Mouse (Mus musculus): ENCODE measurements around the gene Trak2. TPM values are rescaled to one million over a fixed set of nuclear protein-coding genes. Genes with fewer than 3 reads are reported as not detected.

Trak2 gene
- polyA plus RNA-seq, 1 experiment from 2014 or later, result 11.0 TPM

GRCm38 (mm10) chr1:58953686-58954434, 19.4 kb downstream of the Trak2 start:
- H3K27ac ChIP-seq (replicated peaks), result no peak overlapping the region
- H3K9ac ChIP-seq, result no peak overlapping the region
- no peaks in the 10 kb centered on the region for H3K9me3 ChIP-seq (replicated peaks)
- peaks cover 46% of the 10 kb centered on the region for H3K4me1 ChIP-seq
- H3K36me3 ChIP-seq, result no peaks in the 10 kb centered on the region
- no peak overlapping the region for H3K4me2 ChIP-seq (replicated peaks)
- no peak overlapping the region for H3K4me3 ChIP-seq (replicated peaks)
- H3K27me3 ChIP-seq, result no peaks in the 10 kb centered on the region
- no peak for ATAC-seq (ENCODE audit: insufficient number of reproducible peaks, low FRiP score, low TSS enrichment, low read depth)
- 84% methylated on average over 9 of the region's 9 CpGs for WGBS

GRCm38 (mm10) chr1:58952997-58953396, 20.2 kb downstream of the Trak2 start:
- Histone ChIP-seq H3K4me1 (peaks cover 44% of the 10 kb centered on the region), H3K9ac (no peak overlapping the region), H3K36me3 (no peaks in the 10 kb centered on the region), H3K4me2 (replicated peaks) (no peak overlapping the region), H3K9me3 (replicated peaks) (no peaks in the 10 kb centered on the region), H3K4me3 (replicated peaks) (no peak overlapping the region), H3K27ac (replicated peaks) (peak overlapping the region; percentile 63; the same call in 1 of the 2 replicates), H3K27me3 (no peaks in the 10 kb centered on the region)
- 0 out of 2 replicates have a peak, but pooled peaks have one; percentile 19 for ATAC-seq (ENCODE audit: insufficient number of reproducible peaks, low FRiP score, low TSS enrichment, low read depth)
- 21% methylated on average over 4 of the region's 4 CpGs for WGBS

- 0 out of 2 replicates have a peak, but pooled peaks have one; percentile 24 for ATAC-seq (ENCODE audit: insufficient number of reproducible peaks, low FRiP score, low TSS enrichment, low read depth)
- Histone ChIP-seq H3K27me3 (no peaks in the 10 kb centered on the region), H3K27ac (replicated peaks) (peak overlapping the region; percentile 63; the same call in 1 of the 2 replicates), H3K9ac (no peak overlapping the region), H3K4me1 (peaks cover 42% of the 10 kb centered on the region), H3K4me3 (replicated peaks) (no peak overlapping the region), H3K4me2 (replicated peaks) (no peak overlapping the region), H3K9me3 (replicated peaks) (no peaks in the 10 kb centered on the region), H3K36me3 (no peaks in the 10 kb centered on the region)
- WGBS, result 30% methylated on average over 5 of the region's 5 CpGs
Observed at GRCm38 (mm10) chr1:58952526-58952925, 20.7 kb downstream of the Trak2 start.

- H3K4me1 ChIP-seq, result peaks cover 38% of the 10 kb centered on the region
- ATAC-seq (ENCODE audit: insufficient number of reproducible peaks, low FRiP score, low TSS enrichment, low read depth), result no peak
- no peak overlapping the region for H3K4me3 ChIP-seq (replicated peaks)
- no peak overlapping the region for H3K9ac ChIP-seq
- no peak overlapping the region for H3K27ac ChIP-seq (replicated peaks)
- no peak overlapping the region for H3K4me2 ChIP-seq (replicated peaks)
- no peaks in the 10 kb centered on the region for H3K27me3 ChIP-seq
- H3K36me3 ChIP-seq, result no peaks in the 10 kb centered on the region
- no peaks in the 10 kb centered on the region for H3K9me3 ChIP-seq (replicated peaks)
- 54% methylated on average over 4 of the region's 4 CpGs for WGBS
Observed at GRCm38 (mm10) chr1:58951841-58952240, 21.4 kb downstream of the Trak2 start.

GRCm38 (mm10) chr1:58950899-58951648, 22.2 kb downstream of the Trak2 start:
- no peaks in the 10 kb centered on the region for H3K9me3 ChIP-seq (replicated peaks)
- H3K4me2 ChIP-seq (replicated peaks), result no peak overlapping the region
- 12% methylated on average over 8 of the region's 8 CpGs for WGBS
- H3K4me3 ChIP-seq (replicated peaks), result no peak overlapping the region
- no peak overlapping the region for H3K9ac ChIP-seq
- peaks cover 38% of the 10 kb centered on the region for H3K4me1 ChIP-seq
- H3K27me3 ChIP-seq, result no peaks in the 10 kb centered on the region
- peak; percentile 43; the same call in 1 of the 2 replicates for ATAC-seq (ENCODE audit: insufficient number of reproducible peaks, low FRiP score, low TSS enrichment, low read depth)
- no peak overlapping the region for H3K27ac ChIP-seq (replicated peaks)
- peaks cover 3% of the 10 kb centered on the region; the same call in 1 of the 2 replicates for H3K36me3 ChIP-seq

GRCm38 (mm10) chr1:58949561-58950106, 23.6 kb downstream of the Trak2 start:
- WGBS, result 84% methylated on average over 6 of the region's 6 CpGs
- Histone ChIP-seq H3K9ac (no peak overlapping the region), H3K4me2 (replicated peaks) (no peak overlapping the region), H3K4me1 (peaks cover 35% of the 10 kb centered on the region), H3K9me3 (replicated peaks) (no peaks in the 10 kb centered on the region), H3K4me3 (replicated peaks) (no peak overlapping the region), H3K27me3 (no peaks in the 10 kb centered on the region), H3K36me3 (peaks cover 17% of the 10 kb centered on the region), H3K27ac (replicated peaks) (no peak overlapping the region)
- no peak for ATAC-seq (ENCODE audit: insufficient number of reproducible peaks, low FRiP score, low TSS enrichment, low read depth)

- ATAC-seq (ENCODE audit: insufficient number of reproducible peaks, low FRiP score, low TSS enrichment, low read depth), result no peak
- Histone ChIP-seq H3K4me2 (replicated peaks) (no peak overlapping the region), H3K27me3 (no peaks in the 10 kb centered on the region), H3K9ac (no peak overlapping the region), H3K36me3 (peaks cover 18% of the 10 kb centered on the region), H3K27ac (replicated peaks) (no peak overlapping the region), H3K4me3 (replicated peaks) (no peak overlapping the region), H3K4me1 (peaks cover 11% of the 10 kb centered on the region), H3K9me3 (replicated peaks) (no peaks in the 10 kb centered on the region)
- 81% methylated on average over 9 of the region's 9 CpGs for WGBS
Observed at GRCm38 (mm10) chr1:58946718-58947117, 26.5 kb downstream of the Trak2 start.

- Histone ChIP-seq H3K9me3 (replicated peaks) (no peaks in the 10 kb centered on the region), H3K4me1 (peaks cover 7% of the 10 kb centered on the region), H3K9ac (no peak overlapping the region), H3K27me3 (no peaks in the 10 kb centered on the region), H3K27ac (replicated peaks) (no peak overlapping the region), H3K36me3 (peaks cover 18% of the 10 kb centered on the region), H3K4me2 (replicated peaks) (no peak overlapping the region), H3K4me3 (replicated peaks) (no peak overlapping the region)
- ATAC-seq (ENCODE audit: insufficient number of reproducible peaks, low FRiP score, low TSS enrichment, low read depth), result no peak
- WGBS, result 76% methylated on average over 7 of the region's 7 CpGs
Observed at GRCm38 (mm10) chr1:58945960-58946670, 27.1 kb downstream of the Trak2 start.

GRCm38 (mm10) chr1:58945523-58945922, 27.7 kb downstream of the Trak2 start:
- H3K36me3 ChIP-seq, result peaks cover 20% of the 10 kb centered on the region
- peaks cover under 1% of the 10 kb centered on the region for H3K4me1 ChIP-seq
- no peaks in the 10 kb centered on the region for H3K27me3 ChIP-seq
- 95% methylated on average over 2 of the region's 2 CpGs for WGBS
- H3K27ac ChIP-seq (replicated peaks), result no peak overlapping the region
- no peaks in the 10 kb centered on the region for H3K9me3 ChIP-seq (replicated peaks)
- H3K9ac ChIP-seq, result no peak overlapping the region
- H3K4me2 ChIP-seq (replicated peaks), result no peak overlapping the region
- H3K4me3 ChIP-seq (replicated peaks), result no peak overlapping the region
- no peak for ATAC-seq (ENCODE audit: insufficient number of reproducible peaks, low FRiP score, low TSS enrichment, low read depth)

- no peak overlapping the region for H3K4me3 ChIP-seq (replicated peaks)
- no peak overlapping the region for H3K9ac ChIP-seq
- 83% methylated on average over 9 of the region's 9 CpGs for WGBS
- no peak overlapping the region for H3K4me2 ChIP-seq (replicated peaks)
- H3K27me3 ChIP-seq, result no peaks in the 10 kb centered on the region
- peaks cover 11% of the 10 kb centered on the region; the same call in 1 of the 2 replicates for H3K36me3 ChIP-seq
- H3K4me1 ChIP-seq, result no peaks in the 10 kb centered on the region
- no peak overlapping the region for H3K27ac ChIP-seq (replicated peaks)
- no peak for ATAC-seq (ENCODE audit: insufficient number of reproducible peaks, low FRiP score, low TSS enrichment, low read depth)
- H3K9me3 ChIP-seq (replicated peaks), result no peaks in the 10 kb centered on the region
Observed at GRCm38 (mm10) chr1:58937606-58938099, 35.6 kb downstream of the Trak2 start.
